Mouse (Mus musculus) urinary bladder, postnatal 10 days (tissue): ENCODE measurements around the gene Gm49396.

Experiments used
- DNase-seq: peaks from one replicate; pipeline ENCODE4 v3.0.0; 2022; ENCODE audit warnings: low spot score

The Gm49396 gene

GRCm38 (mm10) chr7:30588676-30589434 lies 25.7 kb downstream of the Gm49396 start, which contains the start of gene Kmt2b:
Kmt2b (minus strand) TSS chr7:30588726.
- peak; percentile 87 for DNase-seq

GRCm38 (mm10) chr7:30589435-30590301 lies 26.5 kb downstream of the Gm49396 start:
- DNase-seq: peak; percentile 54

GRCm38 (mm10) chr7:30590927-30591604 lies 27.9 kb downstream of the Gm49396 start:
- no peak for DNase-seq

GRCm38 (mm10) chr7:30591605-30591951 lies 28.4 kb downstream of the Gm49396 start:
- DNase-seq: no peak

GRCm38 (mm10) chr7:30592772-30593423 lies 29.8 kb downstream of the Gm49396 start:
- DNase-seq: no peak

GRCm38 (mm10) chr7:30593579-30594509 lies 30.7 kb downstream of the Gm49396 start:
- no peak for DNase-seq

- no peak for DNase-seq
Observed at GRCm38 (mm10) chr7:30594510-30595024, 31.4 kb downstream of the Gm49396 start.

GRCm38 (mm10) chr7:30596093-30596492 lies 32.9 kb downstream of the Gm49396 start:
- DNase-seq: no peak

GRCm38 (mm10) chr7:30596811-30597210 lies 33.7 kb downstream of the Gm49396 start:
- DNase-seq: no peak

GRCm38 (mm10) chr7:30598786-30599185 lies 35.6 kb downstream of the Gm49396 start, which contains the start of gene Zbtb32:
Zbtb32 (minus strand) TSS chr7:30598909.
- DNase-seq: no peak

GRCm38 (mm10) chr7:30599933-30600353 lies 36.8 kb downstream of the Gm49396 start:
- peak; percentile 66 for DNase-seq

GRCm38 (mm10) chr7:30600651-30601050 lies 37.5 kb downstream of the Gm49396 start:
- DNase-seq: no peak

- no peak for DNase-seq
Observed at GRCm38 (mm10) chr7:30602583-30602982, 39.4 kb downstream of the Gm49396 start.

GRCm38 (mm10) chr7:30604424-30604823 lies 41.3 kb downstream of the Gm49396 start:
- DNase-seq: no peak

GRCm38 (mm10) chr7:30604944-30605343 lies 41.8 kb downstream of the Gm49396 start:
- DNase-seq: no peak

GRCm38 (mm10) chr7:30607706-30608309 lies 44.7 kb downstream of the Gm49396 start:
- no peak for DNase-seq

- no peak for DNase-seq
Observed at GRCm38 (mm10) chr7:30608476-30608875, 45.3 kb downstream of the Gm49396 start.

- DNase-seq: no peak
Observed at GRCm38 (mm10) chr7:30610043-30610442, 46.9 kb downstream of the Gm49396 start.

GRCm38 (mm10) chr7:30612654-30613402 lies 49.7 kb downstream of the Gm49396 start, which contains the start of gene Upk1a:
Upk1a (minus strand) TSS chr7:30612847.
- no peak for DNase-seq
